Mouse (Mus musculus): ENCODE measurements around the gene Zfp609.

DNA sequence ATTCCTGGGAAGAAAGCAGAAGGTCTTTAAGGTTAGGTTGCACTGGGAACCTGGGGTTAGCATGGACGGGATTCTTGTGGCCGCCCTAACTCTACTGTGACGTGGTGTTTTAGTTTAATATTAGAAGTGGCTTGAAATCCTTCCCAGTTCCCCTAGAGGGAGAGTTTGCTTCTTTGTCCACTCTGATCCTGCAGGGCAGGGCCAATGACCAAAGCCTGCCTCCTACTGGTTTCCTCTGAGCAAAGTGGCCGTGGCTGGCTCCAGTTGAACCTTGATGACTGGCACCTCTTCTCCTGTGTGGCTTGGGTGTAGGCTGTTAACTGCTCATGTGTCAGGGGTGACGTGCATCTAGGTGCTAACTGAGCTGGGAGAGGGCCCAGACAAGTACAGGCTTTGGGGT lies 166.3 kb downstream of the Zfp609 start:
- peak; percentile 29; the same call in 1 of the 2 replicates for TF ChIP-seq CTCF (IDR thresholded peaks at IDR 0.05; ENCODE audit: extremely low read depth, insufficient read length, insufficient replicate concordance, low read depth, low read length)
- no peak for TF ChIP-seq POLR2A (IDR thresholded peaks at IDR 0.05; ENCODE audit: low read depth, low read length)
